Mouse (Mus musculus): ENCODE data around the gene Olfr959. TPM values are rescaled to one million over a fixed set of nuclear protein-coding genes. Genes with fewer than 3 reads are reported as not detected.
A peak's percentile ranks its signal among the peaks of the same experiment; 100 is the strongest.

Gene Olfr959
- polyA plus RNA-seq (2015; fragmentation: Nextera tagmentation; extraction: Ambion mirVana): not detected in 2 replicates

GRCm38 (mm10) chr9:39575469-39575868 is at the start of gene Olfr959:
TSS of gene Olfr959 (minus strand) at chr9:39575569.
- Histone ChIP-seq H3K9me3 (replicated peaks; ENCODE audit: control insufficient read depth, low read length) (no peaks in the 10 kb centered on the region), H3K4me1 (ENCODE audit: control insufficient read depth, insufficient read depth, low read length) (no peaks in the 10 kb centered on the region), H3K9ac (ENCODE audit: low read length) (no peak within 1 kb of the TSS), H3K4me3 (replicated peaks; ENCODE audit: low read length) (no peak within 1 kb of the TSS), H3K4me2 (ENCODE audit: low read depth, low read length) (no peak within 1 kb of the TSS), H3K27ac (ENCODE audit: low read length) (no peak within 1 kb of the TSS), H3K27me3 (ENCODE audit: control insufficient read depth, insufficient read depth, low read length) (no peaks in the 10 kb centered on the region), H3K36me3 (ENCODE audit: control insufficient read depth, insufficient read depth, low read length) (no peaks in the 10 kb centered on the region)
- no peak for ATAC-seq (ENCODE audit: insufficient read depth, low FRiP score)
- 72% methylated on average over 3 of the region's 3 CpGs for WGBS

DNA sequence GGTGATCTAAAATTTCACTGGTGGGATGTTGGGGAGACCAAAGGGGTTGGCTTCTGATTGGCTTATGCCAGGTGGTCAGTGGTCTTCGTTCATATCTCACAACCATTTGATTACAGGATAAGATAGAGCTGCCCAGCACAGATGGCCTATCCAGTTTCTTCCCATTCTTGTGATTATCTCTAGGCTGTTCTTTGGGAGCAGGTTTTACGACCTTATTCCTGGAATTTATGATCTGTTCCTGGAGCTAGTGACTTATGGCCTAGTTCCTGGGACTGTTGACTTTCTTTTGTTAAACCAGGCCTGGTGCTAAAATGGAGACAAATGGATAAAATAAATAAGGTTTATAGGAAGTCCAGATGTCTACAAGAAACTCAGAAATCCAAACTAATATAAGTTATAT is 49.3 kb upstream of the Olfr959 start:
- Histone ChIP-seq H3K4me2 (ENCODE audit: low read depth, low read length) (no peak overlapping the region), H3K4me1 (ENCODE audit: control insufficient read depth, insufficient read depth, low read length) (no peaks in the 10 kb centered on the region), H3K9me3 (replicated peaks; ENCODE audit: control insufficient read depth, low read length) (no peaks in the 10 kb centered on the region), H3K27ac (ENCODE audit: low read length) (no peak overlapping the region), H3K4me3 (replicated peaks; ENCODE audit: low read length) (no peak overlapping the region), H3K9ac (ENCODE audit: low read length) (no peak overlapping the region), H3K27me3 (ENCODE audit: control insufficient read depth, insufficient read depth, low read length) (no peaks in the 10 kb centered on the region), H3K36me3 (ENCODE audit: control insufficient read depth, insufficient read depth, low read length) (no peaks in the 10 kb centered on the region)
- ATAC-seq (ENCODE audit: insufficient read depth, low FRiP score): no peak
- 59% methylated on average over 2 of the region's 2 CpGs for WGBS

DNA sequence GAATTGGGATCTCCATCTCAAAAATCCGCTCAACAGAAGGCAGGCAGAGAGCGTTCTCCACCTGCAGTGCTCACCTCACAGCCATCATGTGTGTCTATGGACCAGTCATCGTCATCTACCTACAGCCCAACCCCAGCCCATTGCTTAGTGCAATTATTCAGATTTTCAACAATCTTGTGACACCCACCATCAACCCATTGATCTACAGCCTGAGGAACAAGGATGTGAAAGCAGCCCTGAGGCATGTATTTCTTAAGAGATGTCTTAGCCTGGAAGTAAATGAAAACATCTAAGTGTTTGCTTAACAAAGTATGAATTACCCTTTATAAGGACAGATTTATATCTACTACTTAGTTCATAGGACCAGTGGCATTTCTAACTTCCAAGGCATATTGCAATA is 48.4 kb upstream of the Olfr959 start:
- H3K4me1 ChIP-seq (ENCODE audit: control insufficient read depth, insufficient read depth, low read length): no peaks in the 10 kb centered on the region
- H3K4me2 ChIP-seq (ENCODE audit: low read depth, low read length): no peak overlapping the region
- H3K9me3 ChIP-seq (replicated peaks; ENCODE audit: control insufficient read depth, low read length): no peaks in the 10 kb centered on the region
- H3K36me3 ChIP-seq (ENCODE audit: control insufficient read depth, insufficient read depth, low read length): no peaks in the 10 kb centered on the region
- H3K27ac ChIP-seq (ENCODE audit: low read length): no peak overlapping the region
- no peak overlapping the region for H3K4me3 ChIP-seq (replicated peaks; ENCODE audit: low read length)
- no peak overlapping the region for H3K9ac ChIP-seq (ENCODE audit: low read length)
- no peak for ATAC-seq (ENCODE audit: insufficient read depth, low FRiP score)
- no peaks in the 10 kb centered on the region for H3K27me3 ChIP-seq (ENCODE audit: control insufficient read depth, insufficient read depth, low read length)
- WGBS: 87% methylated on average over 3 of the region's 3 CpGs

DNA sequence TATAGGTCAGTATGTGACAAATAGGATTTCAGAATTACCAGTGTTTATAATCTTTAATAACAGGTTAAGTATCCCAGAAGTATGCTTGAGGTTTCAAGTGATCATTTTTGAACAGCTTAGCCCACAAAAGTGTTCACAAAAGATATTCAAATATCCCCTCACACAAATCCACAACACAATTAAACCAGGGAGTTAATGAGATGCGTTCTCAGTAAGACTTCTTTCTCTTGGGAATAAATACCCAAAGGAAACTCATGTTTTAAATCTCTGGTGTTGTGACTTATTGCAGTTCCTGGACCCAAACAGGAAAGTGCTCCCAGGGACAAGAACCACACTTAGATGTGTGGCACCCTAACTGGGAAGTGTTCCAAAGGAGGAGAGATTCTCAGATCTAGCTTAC is 45.7 kb upstream of the Olfr959 start, which contains the start of gene Olfr960:
TSS of gene Olfr960 (plus strand) at position 301 of the 400 bp plus-strand sequence.
- Histone ChIP-seq H3K27ac (ENCODE audit: low read length) (no peak within 1 kb of the TSS), H3K9me3 (replicated peaks; ENCODE audit: control insufficient read depth, low read length) (no peaks in the 10 kb centered on the region), H3K4me1 (ENCODE audit: control insufficient read depth, insufficient read depth, low read length) (no peaks in the 10 kb centered on the region), H3K4me2 (ENCODE audit: low read depth, low read length) (no peak within 1 kb of the TSS), H3K4me3 (replicated peaks; ENCODE audit: low read length) (no peak within 1 kb of the TSS), H3K9ac (ENCODE audit: low read length) (no peak within 1 kb of the TSS), H3K27me3 (ENCODE audit: control insufficient read depth, insufficient read depth, low read length) (no peaks in the 10 kb centered on the region), H3K36me3 (ENCODE audit: control insufficient read depth, insufficient read depth, low read length) (no peaks in the 10 kb centered on the region)
- no peak for ATAC-seq (ENCODE audit: insufficient read depth, low FRiP score)
- WGBS: 68% methylated on average over 1 of the region's 1 CpGs

DNA sequence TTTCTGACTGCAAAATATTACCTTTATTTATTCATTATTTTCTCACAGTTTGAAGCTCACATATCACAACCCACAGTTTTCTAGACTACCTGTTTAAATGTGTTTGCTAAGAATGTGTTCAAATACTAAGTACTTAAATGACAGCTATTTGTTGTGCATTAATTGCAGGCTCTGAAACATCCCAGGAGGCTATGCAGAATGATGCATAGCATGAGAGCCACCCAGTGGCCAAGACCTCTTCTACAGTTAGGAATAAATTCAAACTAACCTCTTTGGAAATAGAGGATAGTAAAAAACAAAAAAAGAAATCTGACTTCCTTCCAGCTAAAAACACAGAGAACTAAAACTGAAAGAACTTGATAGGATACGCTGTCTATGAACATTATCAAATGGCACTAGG is 36.6 kb upstream of the Olfr959 start:
- 60% methylated on average over 1 of the region's 1 CpGs for WGBS
- Histone ChIP-seq H3K4me3 (replicated peaks; ENCODE audit: low read length) (no peak overlapping the region), H3K27ac (ENCODE audit: low read length) (no peak overlapping the region), H3K9me3 (replicated peaks; ENCODE audit: control insufficient read depth, low read length) (no peaks in the 10 kb centered on the region), H3K4me1 (ENCODE audit: control insufficient read depth, insufficient read depth, low read length) (no peaks in the 10 kb centered on the region), H3K36me3 (ENCODE audit: control insufficient read depth, insufficient read depth, low read length) (no peaks in the 10 kb centered on the region), H3K9ac (ENCODE audit: low read length) (no peak overlapping the region), H3K4me2 (ENCODE audit: low read depth, low read length) (no peak overlapping the region), H3K27me3 (ENCODE audit: control insufficient read depth, insufficient read depth, low read length) (no peaks in the 10 kb centered on the region)
- ATAC-seq (ENCODE audit: insufficient read depth, low FRiP score): no peak

- Histone ChIP-seq H3K4me1 (ENCODE audit: control insufficient read depth, insufficient read depth, low read length) (no peaks in the 10 kb centered on the region), H3K9me3 (replicated peaks; ENCODE audit: control insufficient read depth, low read length) (no peaks in the 10 kb centered on the region), H3K4me2 (ENCODE audit: low read depth, low read length) (no peak within 1 kb of the TSS), H3K4me3 (replicated peaks; ENCODE audit: low read length) (no peak within 1 kb of the TSS), H3K36me3 (ENCODE audit: control insufficient read depth, insufficient read depth, low read length) (no peaks in the 10 kb centered on the region), H3K27me3 (ENCODE audit: control insufficient read depth, insufficient read depth, low read length) (no peaks in the 10 kb centered on the region), H3K9ac (ENCODE audit: low read length) (no peak within 1 kb of the TSS), H3K27ac (ENCODE audit: low read length) (no peak within 1 kb of the TSS)
- WGBS: 70% methylated on average over 3 of the region's 3 CpGs
- no peak for ATAC-seq (ENCODE audit: insufficient read depth, low FRiP score)
These were observed 35.0 kb upstream of the Olfr959 start, which contains the start of gene Olfr148 for GRCm38 (mm10) chr9:39610355-39610754. TSS of gene Olfr148 (plus strand) at chr9:39610655.

DNA sequence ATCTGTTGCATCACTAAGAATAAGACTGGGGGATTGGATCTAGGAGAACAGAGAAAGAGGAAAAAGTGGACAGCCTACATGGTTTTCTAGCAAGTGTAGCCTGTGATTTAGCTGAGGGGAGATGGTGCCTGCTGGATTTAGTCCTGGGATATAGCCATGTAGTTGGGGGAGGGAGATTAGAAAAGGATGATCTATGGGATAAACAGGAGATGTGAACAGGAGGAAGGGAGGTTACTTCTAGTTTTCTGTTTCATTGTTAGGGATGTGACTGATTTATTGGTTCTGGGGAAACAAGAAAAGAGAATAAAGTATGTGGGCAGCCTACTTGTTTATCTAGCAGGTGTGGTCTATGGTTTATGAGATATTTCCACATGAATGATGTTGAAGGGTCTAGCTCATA is 33.1 kb upstream of the Olfr959 start:
- Histone ChIP-seq H3K27ac (ENCODE audit: low read length) (no peak overlapping the region), H3K9me3 (replicated peaks; ENCODE audit: control insufficient read depth, low read length) (no peaks in the 10 kb centered on the region), H3K27me3 (ENCODE audit: control insufficient read depth, insufficient read depth, low read length) (no peaks in the 10 kb centered on the region), H3K9ac (ENCODE audit: low read length) (no peak overlapping the region), H3K4me2 (ENCODE audit: low read depth, low read length) (no peak overlapping the region), H3K4me1 (ENCODE audit: control insufficient read depth, insufficient read depth, low read length) (0 out of 2 replicates have a peak, but pooled peaks cover 4% of the 10 kb centered on the region), H3K4me3 (replicated peaks; ENCODE audit: low read length) (no peak overlapping the region), H3K36me3 (ENCODE audit: control insufficient read depth, insufficient read depth, low read length) (no peaks in the 10 kb centered on the region)
- ATAC-seq (ENCODE audit: insufficient read depth, low FRiP score): no peak

DNA sequence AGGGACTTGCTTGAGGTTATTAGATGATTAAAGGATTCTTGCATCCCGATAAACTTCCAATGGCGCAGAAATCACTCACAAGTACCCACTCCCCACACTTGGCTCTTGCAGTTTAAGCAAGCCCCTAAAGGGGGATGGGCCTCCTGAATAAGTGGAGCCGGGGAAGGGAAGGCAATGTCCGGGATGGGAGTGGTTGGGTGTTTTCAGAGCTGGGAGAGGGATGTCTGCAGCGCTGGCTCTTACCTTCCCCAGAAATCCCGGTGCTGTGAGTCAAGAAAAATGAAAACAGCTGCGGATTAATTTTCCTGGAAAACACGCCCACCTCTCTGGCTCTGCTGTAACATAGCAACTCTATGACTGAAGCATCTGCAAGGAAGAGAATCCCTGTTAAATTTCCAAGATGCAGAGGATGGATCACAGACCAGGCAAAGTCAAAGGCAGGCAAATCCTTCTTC is 28.7 kb upstream of the Olfr959 start, which contains the start of gene AW551984:
TSS of gene AW551984 (minus strand) at position 405 of the 455 bp plus-strand sequence.
- Histone ChIP-seq H3K27me3 (ENCODE audit: control insufficient read depth, insufficient read depth, low read length) (no peaks in the 10 kb centered on the region), H3K36me3 (ENCODE audit: control insufficient read depth, insufficient read depth, low read length) (no peaks in the 10 kb centered on the region), H3K4me3 (replicated peaks; ENCODE audit: low read length) (peak within 1 kb of the TSS; percentile 47), H3K27ac (ENCODE audit: low read length) (peak within 1 kb of the TSS; percentile 42; the same call in 1 of the 2 replicates), H3K4me2 (ENCODE audit: low read depth, low read length) (peak within 1 kb of the TSS; percentile 83), H3K4me1 (ENCODE audit: control insufficient read depth, insufficient read depth, low read length) (0 out of 2 replicates have a peak, but pooled peaks cover 4% of the 10 kb centered on the region), H3K9ac (ENCODE audit: low read length) (peak within 1 kb of the TSS; percentile 62), H3K9me3 (replicated peaks; ENCODE audit: control insufficient read depth, low read length) (no peaks in the 10 kb centered on the region)
- WGBS: under 1% methylated on average over 8 of the region's 8 CpGs
- ATAC-seq (ENCODE audit: insufficient read depth, low FRiP score): peak; percentile 44; the same call in 1 of the 2 replicates

- Histone ChIP-seq H3K36me3 (ENCODE audit: control insufficient read depth, insufficient read depth, low read length) (no peaks in the 10 kb centered on the region), H3K27ac (ENCODE audit: low read length) (peak overlapping the region; percentile 12; the same call in 1 of the 2 replicates), H3K4me3 (replicated peaks; ENCODE audit: low read length) (peak overlapping the region; percentile 47), H3K9ac (ENCODE audit: low read length) (peak overlapping the region; percentile 23; the same call in 1 of the 2 replicates), H3K4me2 (ENCODE audit: low read depth, low read length) (peak overlapping the region; percentile 83), H3K27me3 (ENCODE audit: control insufficient read depth, insufficient read depth, low read length) (no peaks in the 10 kb centered on the region), H3K9me3 (replicated peaks; ENCODE audit: control insufficient read depth, low read length) (no peaks in the 10 kb centered on the region), H3K4me1 (ENCODE audit: control insufficient read depth, insufficient read depth, low read length) (0 out of 2 replicates have a peak, but pooled peaks cover 4% of the 10 kb centered on the region)
- peak; percentile 71; the same call in 1 of the 2 replicates for ATAC-seq (ENCODE audit: insufficient read depth, low FRiP score)
- WGBS: 2% methylated on average over 9 of the region's 9 CpGs
These were observed 28.0 kb upstream of the Olfr959 start for GRCm38 (mm10) chr9:39603333-39603845.

Data from stomach, embryonic 16.5 days (tissue).